Mouse (Mus musculus) T-cell, adult 66 days (primary cell): ENCODE measurements around the gene Angptl8. TPM values are rescaled to one million over a fixed set of nuclear protein-coding genes. Genes with fewer than 3 reads are reported as not detected.

ENCODE experiments used
- total RNA-seq, 2 experiments: library from RNA; stranded (reverse); gene quantifications; 3 replicates in 1 of 2; 4 replicates in 1 of 2; pipeline ENCODE4 v1.2.4; 2023

Gene Angptl8
- not detected for total RNA-seq

GRCm38 (mm10) chr9:21835258-21835912 lies at the start of gene Angptl8:
TSS of gene Angptl8 (plus strand) at chr9:21835510.

GRCm38 (mm10) chr9:21798345-21799009 lies 36.8 kb upstream of the Angptl8 start, which contains the start of gene Kank2:
TSS of gene Kank2 (minus strand) at chr9:21798744.

GRCm38 (mm10) chr9:21852128-21853091 lies 17.1 kb downstream of the Angptl8 start, which contains the start of gene Dock6:
TSS of gene Dock6 (minus strand) at chr9:21852635.

Other genes with a start within 250 kb of the Angptl8 start
- gene Timm29, start 242.8 kb upstream of the Angptl8 start, total RNA-seq = 10 to 100 TPM; 33.7 to 36.3 TPM
- gene Yipf2, start 242.7 kb upstream of the Angptl8 start, total RNA-seq = 10 to 100 TPM; 11.2 to 14.9 TPM
- 10 to 100 TPM; 91.5 to 92.0 TPM for gene Smarca4, start 219.3 kb upstream of the Angptl8 start, total RNA-seq
- 10 to 100 TPM; 39.9 to 41.5 TPM for gene Ldlr, start 112.0 kb upstream of the Angptl8 start, total RNA-seq
- gene Spc24, start 75.2 kb upstream of the Angptl8 start, total RNA-seq = 1 to 10 TPM; 2.5 to 4.1 TPM
- under 1 TPM in 1 of 2 experiments, not detected in 1; 0.12 TPM for gene Kank2, start 36.8 kb upstream of the Angptl8 start, total RNA-seq
- gene Dock6, start 17.1 kb downstream of the Angptl8 start, total RNA-seq = 1 to 10 TPM; 6.9 to 7.4 TPM
- gene Rab3d, start 82.7 kb downstream of the Angptl8 start, total RNA-seq = 10 to 100 TPM; 11.4 to 13.6 TPM
- gene Ccdc159, start 92.0 kb downstream of the Angptl8 start, total RNA-seq = not detected
- under 1 TPM in 1 of 2 experiments, not detected in 1; 0.76 TPM for gene Tmem205, start 92.0 kb downstream of the Angptl8 start, total RNA-seq
- under 1 TPM; 0.50 to 0.67 TPM for gene Plppr2, start 101.5 kb downstream of the Angptl8 start, total RNA-seq
- 10 to 100 TPM in 1 of 2 experiments, 1 to 10 TPM in 1; 8.7 to 10.7 TPM for gene Swsap1, start 120.2 kb downstream of the Angptl8 start, total RNA-seq
- 1 to 10 TPM in 1 of 2 experiments, under 1 TPM in 1; 0.61 to 1.1 TPM for gene Epor, start 128.0 kb downstream of the Angptl8 start, total RNA-seq
- not detected for gene Rgl3, start 153.9 kb downstream of the Angptl8 start, total RNA-seq
- not detected for gene Ccdc151, start 167.1 kb downstream of the Angptl8 start, total RNA-seq
- gene Prkcsh, start 167.3 kb downstream of the Angptl8 start, total RNA-seq = 10 to 100 TPM; 94.0 to 98.7 TPM
- gene Elavl3, start 216.5 kb downstream of the Angptl8 start, total RNA-seq = under 1 TPM in 1 of 2 experiments, not detected in 1; 0.27 TPM
- gene Gm49318, start 235.7 kb downstream of the Angptl8 start, total RNA-seq = not detected
- 10 to 100 TPM; 29.3 to 34.7 TPM for gene Zfp653, start 235.9 kb downstream of the Angptl8 start, total RNA-seq
- 10 to 100 TPM; 29.0 to 34.0 TPM for gene Ecsit, start 249.9 kb downstream of the Angptl8 start, total RNA-seq